Mouse (Mus musculus): ENCODE results near the gene Sh3pxd2a. TPM values are rescaled to one million over a fixed set of nuclear protein-coding genes. Genes with fewer than 3 reads are reported as not detected.

Gene Sh3pxd2a
- total RNA-seq, 2 experiments from 2014 or later = 1.3 to 1.4 TPM

GRCm38 (mm10) chr19:47385971-47386370 lies 78.2 kb downstream of the Sh3pxd2a start:
- no peak for ATAC-seq (ENCODE audit: poor library complexity, severe bottlenecking)

GRCm38 (mm10) chr19:47384639-47385038 lies 79.6 kb downstream of the Sh3pxd2a start:
- no peak for ATAC-seq (ENCODE audit: poor library complexity, severe bottlenecking)

- ATAC-seq (ENCODE audit: poor library complexity, severe bottlenecking) = no peak
Observed at GRCm38 (mm10) chr19:47384036-47384435, 80.2 kb downstream of the Sh3pxd2a start.

GRCm38 (mm10) chr19:47382268-47382667 lies 81.9 kb downstream of the Sh3pxd2a start:
- no peak for ATAC-seq (ENCODE audit: poor library complexity, severe bottlenecking)

- no peak for ATAC-seq (ENCODE audit: poor library complexity, severe bottlenecking)
Observed at GRCm38 (mm10) chr19:47381011-47381410, 83.2 kb downstream of the Sh3pxd2a start.

GRCm38 (mm10) chr19:47379141-47379540 lies 85.1 kb downstream of the Sh3pxd2a start:
- ATAC-seq (ENCODE audit: poor library complexity, severe bottlenecking) = no peak

- no peak for ATAC-seq (ENCODE audit: poor library complexity, severe bottlenecking)
Observed at GRCm38 (mm10) chr19:47374916-47375573, 89.2 kb downstream of the Sh3pxd2a start.

- peak; percentile 63 for ATAC-seq (ENCODE audit: poor library complexity, severe bottlenecking)
Observed at GRCm38 (mm10) chr19:47374440-47374839, 89.8 kb downstream of the Sh3pxd2a start.

- ATAC-seq (ENCODE audit: poor library complexity, severe bottlenecking) = no peak
Observed at GRCm38 (mm10) chr19:47372044-47372443, 92.2 kb downstream of the Sh3pxd2a start.

- no peak for ATAC-seq (ENCODE audit: poor library complexity, severe bottlenecking)
Observed at GRCm38 (mm10) chr19:47371521-47371920, 92.7 kb downstream of the Sh3pxd2a start.

- ATAC-seq (ENCODE audit: poor library complexity, severe bottlenecking) = no peak
Observed at GRCm38 (mm10) chr19:47369008-47369407, 95.2 kb downstream of the Sh3pxd2a start.

GRCm38 (mm10) chr19:47367271-47367879 lies 96.8 kb downstream of the Sh3pxd2a start:
- no peak for ATAC-seq (ENCODE audit: poor library complexity, severe bottlenecking)

GRCm38 (mm10) chr19:47366576-47366975 lies 97.6 kb downstream of the Sh3pxd2a start:
- ATAC-seq (ENCODE audit: poor library complexity, severe bottlenecking) = no peak

- ATAC-seq (ENCODE audit: poor library complexity, severe bottlenecking) = no peak
Observed at GRCm38 (mm10) chr19:47363086-47363668, 101.0 kb downstream of the Sh3pxd2a start.

GRCm38 (mm10) chr19:47360921-47361320 lies 103.3 kb downstream of the Sh3pxd2a start:
- ATAC-seq (ENCODE audit: poor library complexity, severe bottlenecking) = no peak

- ATAC-seq (ENCODE audit: poor library complexity, severe bottlenecking) = no peak
Observed at GRCm38 (mm10) chr19:47360017-47360416, 104.2 kb downstream of the Sh3pxd2a start.

GRCm38 (mm10) chr19:47359166-47359931 lies 104.9 kb downstream of the Sh3pxd2a start:
- ATAC-seq (ENCODE audit: poor library complexity, severe bottlenecking) = peak; percentile 27

GRCm38 (mm10) chr19:47357297-47357696 lies 106.9 kb downstream of the Sh3pxd2a start:
- no peak for ATAC-seq (ENCODE audit: poor library complexity, severe bottlenecking)

- peak; percentile 76 for ATAC-seq (ENCODE audit: poor library complexity, severe bottlenecking)
Observed at GRCm38 (mm10) chr19:47356188-47356857, 107.9 kb downstream of the Sh3pxd2a start.

- no peak for ATAC-seq (ENCODE audit: poor library complexity, severe bottlenecking)
Observed at GRCm38 (mm10) chr19:47354456-47354855, 109.7 kb downstream of the Sh3pxd2a start.

GRCm38 (mm10) chr19:47349043-47349442 lies 115.2 kb downstream of the Sh3pxd2a start:
- ATAC-seq (ENCODE audit: poor library complexity, severe bottlenecking) = no peak
